Mouse (Mus musculus): Measurements from ENCODE around the gene Pex5l. TPM values are rescaled to one million over a fixed set of nuclear protein-coding genes. Genes with fewer than 3 reads are reported as not detected.

The Pex5l gene
- polyA plus RNA-seq, 1 experiment from 2014 or later: 0.41 TPM

GRCm38 (mm10) chr3:32939802-32940501 is 203.1 kb downstream of the Pex5l start:
- Histone ChIP-seq H3K9me3 (replicated peaks; ENCODE audit: control insufficient read depth, low read length) (no peaks in the 10 kb centered on the region), H3K4me1 (ENCODE audit: control insufficient read depth, insufficient read depth, low read length) (no peaks in the 10 kb centered on the region), H3K4me3 (replicated peaks; ENCODE audit: low read length) (no peak overlapping the region), H3K4me2 (ENCODE audit: low read depth, low read length) (no peak overlapping the region), H3K9ac (ENCODE audit: low read length) (no peak overlapping the region), H3K27me3 (ENCODE audit: control insufficient read depth, insufficient read depth, low read length) (no peaks in the 10 kb centered on the region), H3K36me3 (ENCODE audit: control insufficient read depth, insufficient read depth, low read length) (no peaks in the 10 kb centered on the region), H3K27ac (ENCODE audit: low read length) (no peak overlapping the region)
- WGBS: 55% methylated on average over 8 of the region's 8 CpGs
- no peak for ATAC-seq (ENCODE audit: insufficient read depth, low FRiP score)

- no peak overlapping the region for H3K4me2 ChIP-seq (ENCODE audit: low read depth, low read length)
- no peak overlapping the region for H3K27ac ChIP-seq (ENCODE audit: low read length)
- H3K4me1 ChIP-seq (ENCODE audit: control insufficient read depth, insufficient read depth, low read length): no peaks in the 10 kb centered on the region
- WGBS: 89% methylated on average over 6 of the region's 6 CpGs
- 0 out of 2 replicates have a peak, but pooled peaks cover 5% of the 10 kb centered on the region for H3K36me3 ChIP-seq (ENCODE audit: control insufficient read depth, insufficient read depth, low read length)
- no peaks in the 10 kb centered on the region for H3K9me3 ChIP-seq (replicated peaks; ENCODE audit: control insufficient read depth, low read length)
- H3K9ac ChIP-seq (ENCODE audit: low read length): no peak overlapping the region
- no peak overlapping the region for H3K4me3 ChIP-seq (replicated peaks; ENCODE audit: low read length)
- H3K27me3 ChIP-seq (ENCODE audit: control insufficient read depth, insufficient read depth, low read length): no peaks in the 10 kb centered on the region
- no peak for ATAC-seq (ENCODE audit: insufficient read depth, low FRiP score)
These were observed 218.9 kb downstream of the Pex5l start for GRCm38 (mm10) chr3:32924168-32924567.

- no peaks in the 10 kb centered on the region for H3K27me3 ChIP-seq (ENCODE audit: control insufficient read depth, insufficient read depth, low read length)
- H3K36me3 ChIP-seq (ENCODE audit: control insufficient read depth, insufficient read depth, low read length): 0 out of 2 replicates have a peak, but pooled peaks cover 3% of the 10 kb centered on the region
- no peak overlapping the region for H3K9ac ChIP-seq (ENCODE audit: low read length)
- no peak overlapping the region for H3K27ac ChIP-seq (ENCODE audit: low read length)
- ATAC-seq (ENCODE audit: insufficient read depth, low FRiP score): no peak
- 49% methylated on average over 7 of the region's 7 CpGs for WGBS
- H3K4me3 ChIP-seq (replicated peaks; ENCODE audit: low read length): no peak overlapping the region
- no peak overlapping the region for H3K4me2 ChIP-seq (ENCODE audit: low read depth, low read length)
- H3K4me1 ChIP-seq (ENCODE audit: control insufficient read depth, insufficient read depth, low read length): no peaks in the 10 kb centered on the region
- no peaks in the 10 kb centered on the region for H3K9me3 ChIP-seq (replicated peaks; ENCODE audit: control insufficient read depth, low read length)
These were observed 232.9 kb downstream of the Pex5l start for GRCm38 (mm10) chr3:32910071-32910551.

- Histone ChIP-seq H3K4me2 (ENCODE audit: low read depth, low read length) (no peak overlapping the region), H3K27ac (ENCODE audit: low read length) (no peak overlapping the region), H3K4me1 (ENCODE audit: control insufficient read depth, insufficient read depth, low read length) (no peaks in the 10 kb centered on the region), H3K36me3 (ENCODE audit: control insufficient read depth, insufficient read depth, low read length) (no peaks in the 10 kb centered on the region), H3K9ac (ENCODE audit: low read length) (no peak overlapping the region), H3K9me3 (replicated peaks; ENCODE audit: control insufficient read depth, low read length) (no peaks in the 10 kb centered on the region), H3K4me3 (replicated peaks; ENCODE audit: low read length) (no peak overlapping the region), H3K27me3 (ENCODE audit: control insufficient read depth, insufficient read depth, low read length) (no peaks in the 10 kb centered on the region)
- ATAC-seq (ENCODE audit: insufficient read depth, low FRiP score): no peak
- WGBS: 77% methylated on average over 3 of the region's 3 CpGs
These were observed 234.6 kb downstream of the Pex5l start for GRCm38 (mm10) chr3:32908400-32908799.

- Histone ChIP-seq H3K9me3 (replicated peaks; ENCODE audit: control insufficient read depth, low read length) (no peaks in the 10 kb centered on the region), H3K27me3 (ENCODE audit: control insufficient read depth, insufficient read depth, low read length) (no peaks in the 10 kb centered on the region), H3K4me1 (ENCODE audit: control insufficient read depth, insufficient read depth, low read length) (no peaks in the 10 kb centered on the region), H3K36me3 (ENCODE audit: control insufficient read depth, insufficient read depth, low read length) (no peaks in the 10 kb centered on the region), H3K4me3 (replicated peaks; ENCODE audit: low read length) (no peak overlapping the region), H3K27ac (ENCODE audit: low read length) (no peak overlapping the region), H3K4me2 (ENCODE audit: low read depth, low read length) (no peak overlapping the region), H3K9ac (ENCODE audit: low read length) (no peak overlapping the region)
- 74% methylated on average over 8 of the region's 8 CpGs for WGBS
- ATAC-seq (ENCODE audit: insufficient read depth, low FRiP score): no peak
These were observed 236.9 kb downstream of the Pex5l start for GRCm38 (mm10) chr3:32905850-32906779.

- H3K4me3 ChIP-seq (replicated peaks; ENCODE audit: low read length): no peak overlapping the region
- ATAC-seq (ENCODE audit: insufficient read depth, low FRiP score): no peak
- WGBS: 76% methylated on average over 1 of the region's 1 CpGs
- H3K4me1 ChIP-seq (ENCODE audit: control insufficient read depth, insufficient read depth, low read length): no peaks in the 10 kb centered on the region
- no peak overlapping the region for H3K9ac ChIP-seq (ENCODE audit: low read length)
- no peaks in the 10 kb centered on the region for H3K9me3 ChIP-seq (replicated peaks; ENCODE audit: control insufficient read depth, low read length)
- no peak overlapping the region for H3K27ac ChIP-seq (ENCODE audit: low read length)
- no peaks in the 10 kb centered on the region for H3K36me3 ChIP-seq (ENCODE audit: control insufficient read depth, insufficient read depth, low read length)
- H3K4me2 ChIP-seq (ENCODE audit: low read depth, low read length): no peak overlapping the region
- no peaks in the 10 kb centered on the region for H3K27me3 ChIP-seq (ENCODE audit: control insufficient read depth, insufficient read depth, low read length)
These were observed 238.4 kb downstream of the Pex5l start for GRCm38 (mm10) chr3:32904599-32904998.

GRCm38 (mm10) chr3:32903462-32903861 is 239.6 kb downstream of the Pex5l start:
- ATAC-seq (ENCODE audit: insufficient read depth, low FRiP score): no peak
- Histone ChIP-seq H3K27me3 (ENCODE audit: control insufficient read depth, insufficient read depth, low read length) (no peaks in the 10 kb centered on the region), H3K27ac (ENCODE audit: low read length) (no peak overlapping the region), H3K36me3 (ENCODE audit: control insufficient read depth, insufficient read depth, low read length) (no peaks in the 10 kb centered on the region), H3K9ac (ENCODE audit: low read length) (no peak overlapping the region), H3K4me1 (ENCODE audit: control insufficient read depth, insufficient read depth, low read length) (no peaks in the 10 kb centered on the region), H3K9me3 (replicated peaks; ENCODE audit: control insufficient read depth, low read length) (no peaks in the 10 kb centered on the region), H3K4me2 (ENCODE audit: low read depth, low read length) (no peak overlapping the region), H3K4me3 (replicated peaks; ENCODE audit: low read length) (no peak overlapping the region)
- WGBS: 45% methylated on average over 4 of the region's 4 CpGs

Measured in stomach, embryonic 16.5 days (tissue).